Mouse (Mus musculus): Measurements from ENCODE around the gene Diaph3. TPM values are rescaled to one million over a fixed set of nuclear protein-coding genes. Genes with fewer than 3 reads are reported as not detected.

The Diaph3 gene
- polyA plus RNA-seq, 1 experiment from 2014 or later, result 16.5 TPM

DNA sequence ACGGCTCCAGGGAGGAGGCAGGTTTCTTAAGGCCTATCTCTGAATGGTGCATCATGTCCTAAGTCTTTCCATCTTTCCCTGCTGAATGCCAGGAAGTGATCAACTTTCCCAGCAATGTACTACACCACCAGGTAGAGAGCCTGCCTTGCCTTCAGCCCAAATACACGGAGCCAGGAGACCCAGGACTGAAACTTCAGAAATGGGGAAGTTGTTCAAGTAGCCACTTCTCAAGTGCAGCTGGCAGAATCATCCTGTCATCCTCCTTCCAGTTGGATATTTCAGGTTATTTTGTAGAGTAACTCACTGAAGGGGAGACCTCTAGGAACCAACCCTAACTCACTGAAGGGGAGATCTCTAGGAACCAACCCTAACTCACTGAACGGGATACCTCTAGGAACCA lies 297.0 kb downstream of the Diaph3 start:
- no peak overlapping the region for H3K9ac ChIP-seq
- H3K9me3 ChIP-seq (replicated peaks), result no peaks in the 10 kb centered on the region
- no peak overlapping the region for H3K4me2 ChIP-seq
- no peaks in the 10 kb centered on the region for H3K36me3 ChIP-seq
- ATAC-seq (ENCODE audit: insufficient number of reproducible peaks, low FRiP score), result no peak
- H3K4me1 ChIP-seq (replicated peaks), result no peaks in the 10 kb centered on the region
- H3K27ac ChIP-seq (ENCODE audit: poor library complexity, severe bottlenecking), result no peak overlapping the region
- no peak overlapping the region for H3K4me3 ChIP-seq
- WGBS, result 88% methylated on average over 3 of the region's 3 CpGs
- no peaks in the 10 kb centered on the region for H3K27me3 ChIP-seq (replicated peaks)

DNA sequence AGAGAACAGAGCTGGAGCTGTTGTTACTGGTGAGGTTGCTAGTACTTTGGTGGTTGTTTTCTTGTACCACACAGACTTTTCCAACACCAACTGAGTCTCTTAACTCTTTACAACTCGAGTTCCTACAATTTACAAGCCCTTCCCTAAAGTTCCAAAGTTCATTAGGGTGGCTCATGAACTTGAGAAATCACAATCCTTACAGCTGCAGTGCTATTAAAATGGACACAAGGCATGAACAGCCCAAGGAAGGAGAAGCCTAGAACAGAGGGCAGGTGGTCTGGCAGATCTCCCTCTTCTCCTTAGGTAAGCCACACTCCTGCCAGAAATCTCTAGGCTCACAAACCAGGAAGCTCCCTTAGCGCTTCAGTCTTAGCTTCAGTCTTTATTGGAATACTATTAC lies 303.4 kb downstream of the Diaph3 start:
- H3K27ac ChIP-seq (ENCODE audit: poor library complexity, severe bottlenecking), result no peak overlapping the region
- 74% methylated on average over 2 of the region's 2 CpGs for WGBS
- no peaks in the 10 kb centered on the region for H3K27me3 ChIP-seq (replicated peaks)
- H3K4me3 ChIP-seq, result no peak overlapping the region
- H3K9me3 ChIP-seq (replicated peaks), result no peaks in the 10 kb centered on the region
- ATAC-seq (ENCODE audit: insufficient number of reproducible peaks, low FRiP score), result no peak
- H3K4me2 ChIP-seq, result no peak overlapping the region
- no peaks in the 10 kb centered on the region for H3K36me3 ChIP-seq
- no peaks in the 10 kb centered on the region for H3K4me1 ChIP-seq (replicated peaks)
- no peak overlapping the region for H3K9ac ChIP-seq

DNA sequence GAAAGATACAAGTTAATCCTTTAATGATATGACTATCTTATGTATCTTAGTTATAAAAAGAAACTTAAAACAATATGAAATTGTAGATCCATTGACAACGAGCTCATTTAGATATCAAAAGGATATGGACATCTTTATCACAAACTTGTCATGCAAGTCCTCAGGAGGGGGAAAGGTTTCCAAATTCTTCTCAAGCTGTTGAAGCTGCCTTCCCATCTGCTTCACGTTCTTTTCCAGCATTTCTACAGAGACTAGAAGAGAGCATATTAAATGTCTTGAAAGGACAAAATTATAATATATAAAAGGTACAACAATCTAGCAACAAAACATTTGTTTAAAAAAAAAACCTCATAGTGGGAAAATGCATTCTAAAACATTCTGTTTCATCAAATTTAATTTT lies 306.2 kb downstream of the Diaph3 start:
- no peaks in the 10 kb centered on the region for H3K27me3 ChIP-seq (replicated peaks)
- no peak for ATAC-seq (ENCODE audit: insufficient number of reproducible peaks, low FRiP score)
- H3K9ac ChIP-seq, result no peak overlapping the region
- H3K36me3 ChIP-seq, result no peaks in the 10 kb centered on the region
- no peak overlapping the region for H3K4me2 ChIP-seq
- no peak overlapping the region for H3K4me3 ChIP-seq
- H3K9me3 ChIP-seq (replicated peaks), result no peaks in the 10 kb centered on the region
- H3K4me1 ChIP-seq (replicated peaks), result no peaks in the 10 kb centered on the region
- no peak overlapping the region for H3K27ac ChIP-seq (ENCODE audit: poor library complexity, severe bottlenecking)
- WGBS, result 74% methylated on average over 2 of the region's 2 CpGs

DNA sequence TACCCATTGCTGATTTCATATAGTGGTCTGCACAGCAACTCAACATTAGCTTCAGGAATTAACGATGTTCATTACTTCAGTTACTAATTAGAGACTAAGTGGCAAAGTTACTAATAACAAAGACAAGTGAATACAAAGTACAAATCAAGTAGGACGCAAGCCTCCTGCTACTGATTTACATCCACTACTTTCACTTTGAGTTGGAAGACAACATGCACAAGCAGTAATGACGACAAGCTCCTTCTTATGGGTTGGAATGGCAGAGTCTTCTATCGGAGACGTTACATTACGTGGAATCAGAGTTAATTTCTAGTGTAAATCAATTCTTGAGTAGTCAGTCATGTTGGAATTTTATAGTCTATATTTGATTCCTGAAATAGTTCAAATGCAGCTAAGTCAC lies 306.8 kb downstream of the Diaph3 start:
- H3K9ac ChIP-seq, result no peak overlapping the region
- no peaks in the 10 kb centered on the region for H3K4me1 ChIP-seq (replicated peaks)
- H3K36me3 ChIP-seq, result no peaks in the 10 kb centered on the region
- H3K27ac ChIP-seq (ENCODE audit: poor library complexity, severe bottlenecking), result no peak overlapping the region
- H3K4me3 ChIP-seq, result no peak overlapping the region
- H3K9me3 ChIP-seq (replicated peaks), result no peaks in the 10 kb centered on the region
- no peaks in the 10 kb centered on the region for H3K27me3 ChIP-seq (replicated peaks)
- no peak for ATAC-seq (ENCODE audit: insufficient number of reproducible peaks, low FRiP score)
- WGBS, result 95% methylated on average over 6 of the region's 6 CpGs
- H3K4me2 ChIP-seq, result no peak overlapping the region

DNA sequence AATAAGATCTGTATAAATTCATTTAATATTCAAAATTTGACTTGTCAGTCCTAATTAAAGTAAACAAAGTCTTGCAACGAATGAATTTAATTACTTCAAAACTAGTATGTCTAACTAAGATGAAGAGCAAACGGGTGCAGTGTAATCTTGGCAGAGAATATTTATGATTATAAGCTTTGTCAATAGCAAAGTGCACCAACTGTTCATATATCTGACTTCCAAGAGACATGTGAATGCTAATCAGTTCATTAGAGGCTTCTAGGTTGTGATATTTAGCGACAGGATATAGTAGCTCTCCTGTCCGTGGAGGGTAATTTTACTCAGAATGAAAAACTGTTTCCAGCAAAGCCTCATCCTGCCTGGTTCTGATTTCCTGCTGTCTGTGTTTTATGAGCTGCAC lies 308.0 kb downstream of the Diaph3 start:
- no peak for ATAC-seq (ENCODE audit: insufficient number of reproducible peaks, low FRiP score)
- H3K36me3 ChIP-seq, result no peaks in the 10 kb centered on the region
- 84% methylated on average over 4 of the region's 4 CpGs for WGBS

DNA sequence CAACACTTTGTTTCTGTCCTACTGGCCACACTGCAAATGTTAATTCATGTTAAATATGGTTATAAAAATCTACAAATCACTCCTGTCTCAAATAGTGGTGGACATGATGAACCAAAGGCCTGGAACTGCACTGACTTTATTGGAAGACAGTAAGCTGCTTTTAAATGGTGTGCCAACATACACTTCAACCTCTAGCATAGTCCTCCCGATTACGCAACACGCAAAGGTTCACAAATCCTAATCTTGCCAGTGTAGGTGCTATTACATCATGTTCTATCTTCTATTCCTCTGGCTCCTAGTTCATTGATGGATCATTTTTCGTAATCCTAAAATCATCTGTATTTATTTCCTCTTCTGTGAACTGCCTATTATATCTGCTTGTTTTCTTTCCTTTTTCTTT lies 324.8 kb downstream of the Diaph3 start:
- Histone ChIP-seq H3K27me3 (replicated peaks) (no peaks in the 10 kb centered on the region), H3K27ac (ENCODE audit: poor library complexity, severe bottlenecking) (no peak overlapping the region), H3K9ac (no peak overlapping the region), H3K36me3 (no peaks in the 10 kb centered on the region), H3K9me3 (replicated peaks) (no peaks in the 10 kb centered on the region), H3K4me1 (replicated peaks) (no peaks in the 10 kb centered on the region), H3K4me3 (no peak overlapping the region), H3K4me2 (no peak overlapping the region)
- 94% methylated on average over 4 of the region's 4 CpGs for WGBS
- no peak for ATAC-seq (ENCODE audit: insufficient number of reproducible peaks, low FRiP score)

More for the DNA sequence above, 308.0 kb downstream of the Diaph3 start:
- Histone ChIP-seq H3K9me3 (replicated peaks) (no peaks in the 10 kb centered on the region), H3K27ac (ENCODE audit: poor library complexity, severe bottlenecking) (no peak overlapping the region), H3K9ac (no peak overlapping the region), H3K4me3 (no peak overlapping the region), H3K27me3 (replicated peaks) (no peaks in the 10 kb centered on the region), H3K4me1 (replicated peaks) (no peaks in the 10 kb centered on the region), H3K4me2 (no peak overlapping the region)

DNA sequence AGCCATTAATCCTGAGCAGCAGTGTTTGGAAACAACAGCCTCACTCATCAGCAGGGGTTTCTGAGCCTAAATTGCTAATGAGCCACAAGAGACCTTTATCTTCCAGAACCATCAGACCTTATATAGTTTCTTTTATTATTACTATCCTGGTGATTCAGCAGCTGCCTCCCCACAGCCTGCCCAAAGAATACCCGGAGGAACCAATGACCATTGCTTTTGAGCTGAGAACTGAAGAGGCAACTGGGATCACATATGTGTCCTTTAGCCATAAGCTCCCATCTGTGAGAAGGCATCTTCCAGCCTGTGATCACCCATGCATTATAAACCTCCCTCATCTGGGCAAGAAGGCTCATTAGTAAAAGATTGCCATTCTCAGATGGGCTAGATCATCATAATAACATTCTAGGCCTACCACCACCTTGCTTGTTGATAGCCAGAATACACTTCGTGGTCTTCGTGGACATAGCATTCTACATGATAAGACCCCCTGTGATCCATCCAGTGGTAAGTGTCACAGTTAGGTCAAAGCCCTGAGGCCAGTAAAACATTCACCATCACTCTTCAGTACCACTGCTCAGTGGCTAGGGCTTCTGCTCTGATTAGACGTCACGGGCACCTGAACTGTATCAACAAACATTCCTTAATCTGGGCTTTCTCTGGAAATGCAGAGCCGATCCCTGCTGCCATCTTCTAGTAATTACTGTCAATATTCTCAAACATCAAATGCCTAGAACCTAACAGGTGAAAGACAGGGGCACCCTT lies 352.0 kb downstream of the Diaph3 start:
- H3K4me1 ChIP-seq (replicated peaks), result 0 out of 2 replicates have a peak, but pooled peaks cover 4% of the 10 kb centered on the region
- no peak overlapping the region for H3K27ac ChIP-seq (ENCODE audit: poor library complexity, severe bottlenecking)
- H3K9ac ChIP-seq, result no peak overlapping the region
- no peak for ATAC-seq (ENCODE audit: insufficient number of reproducible peaks, low FRiP score)
- H3K36me3 ChIP-seq, result peaks cover under 1% of the 10 kb centered on the region; the same call in 1 of the 2 replicates
- no peaks in the 10 kb centered on the region for H3K27me3 ChIP-seq (replicated peaks)
- no peak overlapping the region for H3K4me3 ChIP-seq
- H3K4me2 ChIP-seq, result no peak overlapping the region
- 68% methylated on average over 6 of the region's 6 CpGs for WGBS
- no peaks in the 10 kb centered on the region for H3K9me3 ChIP-seq (replicated peaks)

DNA sequence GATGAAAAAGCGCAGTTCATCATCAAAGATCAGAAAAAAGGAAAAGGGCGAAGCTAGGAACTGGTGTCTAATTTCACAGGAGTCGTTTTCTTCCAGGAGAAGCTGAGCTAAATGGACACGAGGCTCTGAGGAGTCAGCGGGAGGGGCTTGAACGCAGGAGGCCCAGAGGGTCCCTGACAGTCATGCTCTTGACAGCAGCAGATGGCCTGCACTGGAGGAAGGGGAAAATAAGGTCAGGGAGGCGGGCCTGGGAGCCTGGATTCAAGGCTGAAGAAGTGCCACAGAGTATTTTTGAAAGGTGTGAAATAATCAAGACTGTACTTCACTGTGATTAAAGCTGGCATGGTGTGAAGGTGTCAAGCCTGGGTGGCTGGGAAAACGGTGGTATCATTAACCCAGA lies 354.2 kb downstream of the Diaph3 start:
- Histone ChIP-seq H3K36me3 (no peaks in the 10 kb centered on the region), H3K4me1 (replicated peaks) (0 out of 2 replicates have a peak, but pooled peaks cover 4% of the 10 kb centered on the region), H3K27me3 (replicated peaks) (no peaks in the 10 kb centered on the region), H3K27ac (ENCODE audit: poor library complexity, severe bottlenecking) (no peak overlapping the region), H3K4me2 (no peak overlapping the region), H3K9me3 (replicated peaks) (no peaks in the 10 kb centered on the region), H3K9ac (no peak overlapping the region), H3K4me3 (no peak overlapping the region)
- ATAC-seq (ENCODE audit: insufficient number of reproducible peaks, low FRiP score), result no peak
- WGBS, result 24% methylated on average over 8 of the region's 8 CpGs

DNA sequence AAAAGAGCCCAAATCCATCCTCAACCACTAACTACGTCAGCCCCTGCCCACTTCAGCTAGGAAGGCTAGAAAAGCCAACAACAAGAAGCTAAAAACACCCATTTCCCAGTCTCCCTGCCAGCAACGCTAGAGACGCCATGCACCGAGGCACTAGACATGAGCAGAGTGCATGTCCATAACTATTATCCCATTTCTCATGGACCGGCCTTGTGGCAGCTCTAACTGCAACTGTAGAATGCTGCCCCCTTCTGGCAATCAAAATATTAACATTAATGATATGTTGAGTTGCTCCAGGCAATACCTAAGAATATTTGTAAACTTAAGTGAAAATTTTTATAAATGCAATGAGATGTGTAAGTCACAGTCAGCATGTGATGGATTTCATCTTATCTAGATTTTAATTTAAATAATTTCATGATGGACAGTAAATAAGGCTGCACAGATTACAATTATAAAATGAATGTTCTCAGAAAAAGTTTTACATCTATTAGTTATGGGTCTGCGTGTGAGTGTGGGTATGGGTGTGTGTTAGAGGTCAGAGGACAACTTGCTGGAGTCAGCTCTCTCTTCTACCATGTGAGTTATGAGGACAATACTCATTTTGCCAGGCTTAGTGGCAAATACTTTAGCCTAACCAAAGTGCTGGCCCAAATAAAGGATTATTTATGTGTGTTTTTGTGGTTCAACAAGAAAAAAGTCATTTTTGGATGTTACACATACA lies 359.3 kb downstream of the Diaph3 start:
- Histone ChIP-seq H3K36me3 (no peaks in the 10 kb centered on the region), H3K9ac (no peak overlapping the region), H3K4me1 (replicated peaks) (0 out of 2 replicates have a peak, but pooled peaks cover under 1% of the 10 kb centered on the region), H3K4me3 (no peak overlapping the region), H3K9me3 (replicated peaks) (no peaks in the 10 kb centered on the region), H3K4me2 (no peak overlapping the region), H3K27ac (ENCODE audit: poor library complexity, severe bottlenecking) (no peak overlapping the region), H3K27me3 (replicated peaks) (no peaks in the 10 kb centered on the region)
- ATAC-seq (ENCODE audit: insufficient number of reproducible peaks, low FRiP score), result no peak
- WGBS, result 62% methylated on average over 6 of the region's 6 CpGs

DNA sequence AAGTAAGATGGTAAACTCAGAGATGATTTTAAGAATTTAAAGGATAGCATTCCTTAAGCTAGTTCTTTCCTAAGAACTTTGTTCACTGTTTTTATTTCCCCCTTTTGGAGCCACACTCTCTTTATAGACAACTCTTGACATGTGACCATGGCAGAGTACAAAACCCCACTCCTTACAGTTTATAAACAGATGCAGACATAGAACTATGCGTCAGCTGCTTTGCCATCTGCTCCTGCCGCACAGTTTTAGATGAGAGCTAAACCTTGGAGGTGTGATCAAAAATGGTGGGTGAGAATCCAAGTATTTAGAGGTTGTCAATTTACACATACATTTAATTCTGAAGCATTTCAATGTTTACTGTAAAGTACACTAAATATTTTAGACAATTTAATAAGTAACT lies 367.7 kb downstream of the Diaph3 start:
- Histone ChIP-seq H3K4me3 (no peak overlapping the region), H3K36me3 (no peaks in the 10 kb centered on the region), H3K4me1 (replicated peaks) (no peaks in the 10 kb centered on the region), H3K9me3 (replicated peaks) (no peaks in the 10 kb centered on the region), H3K9ac (no peak overlapping the region), H3K4me2 (no peak overlapping the region), H3K27ac (ENCODE audit: poor library complexity, severe bottlenecking) (no peak overlapping the region), H3K27me3 (replicated peaks) (no peaks in the 10 kb centered on the region)
- ATAC-seq (ENCODE audit: insufficient number of reproducible peaks, low FRiP score), result no peak
- 89% methylated on average over 2 of the region's 2 CpGs for WGBS

DNA sequence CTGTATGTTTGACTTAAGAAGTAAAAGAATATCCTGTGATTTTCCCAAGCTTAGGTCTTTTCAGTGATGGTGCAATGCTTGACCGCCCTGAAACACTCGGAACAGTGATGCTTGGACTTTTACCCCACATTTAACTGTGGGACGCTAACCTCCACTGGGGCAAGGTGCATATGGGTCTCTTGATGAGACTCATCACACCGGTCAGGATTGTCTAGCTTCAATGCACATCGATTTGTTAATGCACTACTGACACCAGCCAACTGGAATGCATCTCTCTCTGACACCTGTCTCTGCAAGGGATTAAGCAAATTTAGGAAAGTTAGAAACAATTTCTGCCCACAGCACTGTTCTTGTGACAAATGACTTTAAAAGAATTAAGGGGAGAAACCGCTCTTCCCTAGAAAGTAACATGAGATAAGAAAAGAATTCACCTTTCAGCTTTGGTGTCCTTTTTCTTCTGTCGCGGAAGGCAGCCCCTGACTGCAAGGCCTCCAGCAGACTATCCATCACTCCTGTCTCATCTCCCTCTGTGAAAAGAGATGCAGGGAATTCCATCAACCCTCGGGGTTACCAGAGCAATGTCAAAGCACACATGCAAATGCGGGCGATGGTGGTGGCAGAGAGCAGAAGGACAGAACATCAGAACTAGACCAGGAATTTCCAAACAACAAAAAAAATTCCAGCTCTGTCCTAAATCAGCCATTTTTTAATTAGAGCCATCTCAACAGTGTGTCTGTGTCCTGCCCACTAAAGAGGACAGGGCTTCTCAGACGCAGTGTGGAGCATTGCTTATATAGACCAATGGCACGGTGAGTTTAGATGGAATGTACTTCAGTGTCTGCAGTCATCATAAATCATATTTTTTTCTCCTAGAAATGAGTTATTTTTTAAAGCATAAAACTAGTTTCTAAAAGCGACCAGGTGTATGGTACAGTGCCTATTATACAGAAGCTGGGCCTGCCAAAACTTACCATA lies 368.6 kb downstream of the Diaph3 start:
- no peak overlapping the region for H3K4me2 ChIP-seq
- no peaks in the 10 kb centered on the region for H3K27me3 ChIP-seq (replicated peaks)
- no peaks in the 10 kb centered on the region for H3K9me3 ChIP-seq (replicated peaks)
- no peak overlapping the region for H3K27ac ChIP-seq (ENCODE audit: poor library complexity, severe bottlenecking)
- no peaks in the 10 kb centered on the region for H3K36me3 ChIP-seq
- no peak overlapping the region for H3K4me3 ChIP-seq
- no peaks in the 10 kb centered on the region for H3K4me1 ChIP-seq (replicated peaks)
- no peak overlapping the region for H3K9ac ChIP-seq
- 66% methylated on average over 14 of the region's 14 CpGs for WGBS
- ATAC-seq (ENCODE audit: insufficient number of reproducible peaks, low FRiP score), result no peak

All from heart, embryonic 12.5 days (tissue).